Mouse (Mus musculus) spleen, postnatal 10 days (tissue): ENCODE measurements around the gene Kank4.
"Not testable (repeated sequence)": the region's sequence is repeated elsewhere in the genome, so short reads cannot be mapped to it uniquely, and the experiment has no call there.

ENCODE experiments used
- DNase-seq, 2 experiments: peaks; one replicate each; pipeline ENCODE4 v3.0.0; 2021 to 2022; ENCODE audit warnings: low spot score in 2 of 2

Gene Kank4

DNA sequence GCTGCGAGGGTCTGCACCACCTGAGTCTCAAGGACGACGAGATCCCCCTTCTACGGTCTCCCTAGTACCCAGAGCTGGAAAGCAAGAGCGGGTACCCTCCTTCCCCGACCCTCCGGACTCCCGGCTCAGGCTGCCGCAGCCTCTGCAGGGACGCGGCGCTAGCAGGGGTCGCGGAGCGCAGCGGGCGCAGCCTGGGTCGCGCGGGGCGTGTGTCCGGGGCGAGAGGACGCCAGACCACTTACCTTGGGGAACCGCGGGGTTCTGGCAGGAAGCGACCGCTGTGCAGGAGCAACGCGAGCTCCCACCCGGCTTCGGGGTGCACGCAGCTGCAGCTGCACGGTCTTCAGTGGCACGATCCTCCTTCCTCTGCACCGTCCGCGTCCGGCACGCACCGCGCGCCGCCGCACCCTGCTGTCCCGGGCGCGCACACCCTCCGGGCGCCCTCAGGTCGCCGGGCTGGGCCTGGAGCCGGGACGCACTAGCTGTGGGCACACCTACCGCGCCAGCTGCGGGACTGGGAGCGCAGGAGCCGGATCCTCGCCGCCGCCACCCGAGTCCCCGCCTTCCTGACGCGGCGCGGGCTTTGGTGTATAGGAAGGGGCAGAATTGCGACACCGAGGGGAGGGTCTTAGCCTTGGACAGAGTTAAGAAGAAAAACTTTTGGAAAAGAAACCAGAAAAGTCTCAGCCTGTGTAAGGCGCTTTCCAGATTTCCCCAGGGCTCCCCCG is at the start of gene Kank4:
Gene Kank4, minus strand, starts transcription at position 354 of the 728 bp plus-strand sequence.
- no peak for DNase-seq

DNA sequence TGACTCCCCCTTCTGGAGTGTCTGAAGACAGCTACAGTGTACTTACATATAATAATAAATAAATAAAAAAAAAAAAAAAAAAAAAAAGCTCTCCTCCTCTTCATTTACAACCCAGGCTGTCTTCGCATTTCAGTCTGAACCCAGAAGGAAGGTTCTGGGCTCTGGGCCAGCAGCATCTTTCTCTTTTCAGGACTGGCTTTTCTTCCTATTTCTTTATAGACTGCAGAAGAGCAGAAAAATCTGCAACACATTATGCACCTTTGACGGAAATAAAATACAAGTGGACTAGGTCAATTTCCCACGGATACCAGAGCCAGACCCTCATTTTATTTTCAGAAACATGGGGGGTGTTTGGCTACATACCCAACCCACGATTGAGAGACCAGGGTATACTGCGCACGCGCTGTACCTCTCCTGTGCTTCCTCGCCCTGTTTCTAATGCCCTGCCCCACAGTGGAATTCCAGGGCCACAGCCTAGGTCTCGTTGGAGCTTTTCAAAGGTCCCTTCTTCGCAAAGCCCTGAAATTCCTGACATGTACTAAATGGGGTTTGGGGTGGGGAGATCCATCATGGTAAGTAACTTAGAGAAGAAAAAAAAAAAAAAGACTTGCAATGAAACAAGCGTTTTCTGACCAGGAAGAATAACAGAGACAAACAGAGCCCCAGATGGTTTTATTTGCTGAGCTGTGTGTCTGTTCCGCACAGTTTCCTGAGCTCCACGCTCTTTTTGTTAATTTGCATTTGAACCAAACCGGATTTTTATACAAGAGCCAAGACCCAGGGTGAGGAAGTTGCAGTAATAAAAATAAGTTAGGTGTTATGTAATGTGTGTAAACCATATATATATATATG is 48.3 kb upstream of the Kank4 start:
- DNase-seq: no peak

- no peak for DNase-seq
These were observed 47.2 kb upstream of the Kank4 start for GRCm38 (mm10) chr4:98864546-98864945.

- no peak for DNase-seq
These were observed 46.8 kb upstream of the Kank4 start for GRCm38 (mm10) chr4:98864094-98864493.

DNA sequence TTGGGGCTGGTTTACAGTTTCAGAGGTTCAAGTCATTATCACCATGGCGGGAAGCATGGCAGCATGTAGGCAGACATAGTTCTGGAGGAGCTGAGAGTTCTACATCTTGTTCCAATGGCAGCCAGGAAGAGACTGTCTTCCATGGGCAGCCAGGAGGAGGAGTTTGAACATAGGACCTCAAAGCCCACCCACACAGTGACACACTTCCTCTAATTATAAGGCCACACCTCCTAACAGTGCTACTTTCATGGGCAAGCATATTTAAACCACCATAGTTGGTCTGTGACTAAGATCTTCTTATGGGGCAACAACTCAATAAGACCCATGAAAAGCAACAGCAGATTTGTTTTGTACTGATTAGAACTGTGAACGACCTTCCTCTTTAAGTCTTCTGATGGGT is 46.1 kb upstream of the Kank4 start:
- DNase-seq: no peak

DNA sequence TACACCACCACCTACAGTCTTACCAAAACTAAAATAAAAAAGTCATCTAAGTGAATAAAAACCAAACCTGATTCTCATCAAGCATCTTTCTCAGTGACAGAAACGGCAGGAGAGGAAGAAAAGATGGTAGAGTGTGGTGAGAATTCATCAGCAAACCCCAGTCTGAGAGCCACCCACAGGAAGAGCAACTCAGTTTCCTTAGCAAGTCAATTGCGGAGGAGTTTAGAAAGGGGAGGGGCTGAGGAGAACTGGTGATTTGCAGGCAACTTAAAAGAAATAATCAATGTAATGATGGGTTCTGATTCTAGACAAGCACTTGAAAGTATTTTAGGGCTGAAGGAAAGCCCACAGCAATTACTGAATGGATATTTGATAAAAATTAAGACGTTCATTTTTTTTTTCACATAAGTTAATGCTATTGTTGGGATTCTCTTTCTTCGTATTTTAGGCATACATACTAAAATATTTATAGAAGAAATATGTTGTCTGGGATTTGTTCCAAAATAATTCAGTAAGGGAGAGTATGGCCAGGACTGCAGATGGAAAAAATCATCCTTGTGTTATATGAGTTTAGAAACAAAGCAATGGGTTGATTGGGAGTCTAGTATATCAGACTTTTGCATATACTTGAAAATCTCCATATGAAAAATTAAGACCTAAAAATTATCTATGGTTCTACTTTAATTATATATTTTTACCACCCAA is 41.0 kb upstream of the Kank4 start:
- DNase-seq: no peak

DNA sequence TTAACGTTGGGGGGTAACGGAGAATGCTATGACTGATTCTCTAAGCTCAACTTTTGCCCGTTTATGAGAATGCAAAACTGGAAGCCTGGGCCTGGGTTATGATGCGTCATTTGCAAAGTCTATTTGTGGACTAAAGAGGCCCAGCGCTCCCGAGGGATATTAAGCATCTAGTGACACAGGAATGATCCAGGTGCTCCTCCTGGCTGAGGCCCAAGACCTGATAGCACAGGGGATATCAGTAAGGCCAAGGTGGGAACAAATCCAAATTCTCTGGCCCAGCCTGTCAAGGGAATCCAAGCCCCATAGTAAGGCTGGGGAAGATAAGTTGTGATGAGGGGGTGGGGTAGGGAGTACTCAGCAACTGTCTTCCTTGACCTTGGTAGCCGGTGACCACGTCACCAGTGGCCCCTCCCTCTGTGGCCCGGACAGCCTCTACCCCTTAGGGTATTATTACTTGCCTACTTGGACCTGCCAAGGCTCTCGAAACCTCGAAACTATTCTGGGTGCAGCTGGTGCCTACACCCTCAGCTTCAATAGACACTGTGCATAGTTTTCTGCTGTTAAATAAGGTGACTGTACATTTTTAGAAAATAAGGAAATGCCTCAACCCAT is 39.8 kb upstream of the Kank4 start:
- no peak for DNase-seq

- DNase-seq: no peak
These were observed 36.6 kb upstream of the Kank4 start for GRCm38 (mm10) chr4:98853926-98854325.

DNA sequence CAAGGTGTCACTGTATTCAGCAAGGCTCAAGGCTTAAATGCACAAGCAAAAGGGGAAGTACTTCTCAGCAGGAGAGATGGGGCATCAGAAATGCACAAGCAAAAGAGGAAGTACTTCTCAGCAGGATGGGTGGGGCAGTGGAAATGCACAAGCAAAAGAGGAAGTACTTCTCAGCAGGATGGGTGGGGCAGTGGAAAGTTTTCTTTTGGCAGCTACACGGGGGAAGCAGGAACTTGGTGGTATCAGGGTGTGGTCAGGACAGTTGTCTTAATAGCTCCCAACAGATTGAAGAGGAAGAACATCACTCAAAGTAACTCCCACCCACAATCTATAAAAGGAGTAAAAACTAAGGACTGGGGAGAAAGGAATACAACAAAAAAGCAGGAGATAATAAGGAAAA is 33.1 kb upstream of the Kank4 start:
- DNase-seq: not testable (repeated sequence)

- DNase-seq: no peak
These were observed 30.0 kb upstream of the Kank4 start for GRCm38 (mm10) chr4:98847120-98847885.

- no peak for DNase-seq
These were observed 29.1 kb upstream of the Kank4 start for GRCm38 (mm10) chr4:98846396-98846795.

- no peak for DNase-seq
These were observed 28.4 kb upstream of the Kank4 start for GRCm38 (mm10) chr4:98845687-98846125.

DNA sequence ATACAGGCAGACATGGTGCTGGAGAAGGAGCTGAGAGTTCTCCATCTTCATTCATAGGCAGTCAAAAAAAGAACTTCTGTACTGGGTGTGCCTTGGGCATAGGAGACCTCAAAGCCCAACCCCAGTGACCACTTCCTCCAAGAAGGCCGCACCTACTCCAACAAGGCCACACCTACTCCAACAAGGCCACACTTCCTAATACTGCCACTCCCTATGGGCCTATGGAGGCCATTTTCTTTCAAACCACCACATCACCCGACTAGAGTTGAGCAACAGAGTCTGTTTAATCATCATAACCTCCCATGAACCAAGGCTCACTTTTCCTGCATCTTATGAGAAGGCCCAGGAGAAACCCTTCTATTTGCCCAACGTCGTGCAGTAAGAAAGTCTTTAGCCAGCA is 27.9 kb upstream of the Kank4 start:
- no peak for DNase-seq

- no peak for DNase-seq
These were observed 26.7 kb upstream of the Kank4 start for GRCm38 (mm10) chr4:98843906-98844597.

- DNase-seq: not testable (repeated sequence)
These were observed 23.9 kb upstream of the Kank4 start for GRCm38 (mm10) chr4:98841251-98841650.

DNA sequence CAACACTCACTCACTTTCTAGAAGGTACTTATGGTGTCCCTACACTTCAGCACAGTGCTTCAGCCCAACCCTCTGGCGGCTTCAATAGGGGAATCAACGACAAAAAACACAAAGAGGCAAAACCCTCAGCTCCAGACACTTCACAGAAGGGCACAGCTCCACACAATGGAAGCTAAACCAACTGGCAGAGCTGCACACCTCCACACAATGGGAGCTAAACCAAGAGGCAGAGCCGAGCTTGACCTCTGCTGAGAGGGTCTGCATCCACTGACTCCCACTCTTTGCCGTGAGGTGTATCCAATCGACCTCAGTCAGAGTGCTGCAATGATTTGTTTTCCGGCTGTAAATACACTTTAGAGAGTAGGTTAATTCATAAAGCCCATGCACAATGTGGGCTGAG is 23.2 kb upstream of the Kank4 start:
- DNase-seq: no peak

DNA sequence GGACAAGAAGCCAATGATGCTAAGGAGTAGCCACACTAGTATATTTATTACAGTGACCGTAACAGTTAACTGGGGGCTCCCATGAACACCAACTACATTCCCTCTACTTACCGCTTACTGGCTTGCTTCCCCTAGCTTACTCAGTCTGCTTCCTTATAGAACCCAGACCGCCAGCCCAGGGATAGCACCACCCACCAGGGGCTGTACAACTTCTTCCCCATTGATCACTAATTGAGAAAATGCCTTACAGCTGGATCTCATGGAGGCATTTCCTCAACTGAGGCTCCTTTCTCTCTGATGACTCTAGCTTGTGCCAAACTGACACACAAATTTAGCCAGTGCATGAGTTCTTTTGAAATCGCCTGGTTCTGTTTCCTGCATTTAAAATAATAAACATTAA is 21.6 kb upstream of the Kank4 start:
- DNase-seq: no peak

- DNase-seq: no peak
These were observed 20.6 kb upstream of the Kank4 start for GRCm38 (mm10) chr4:98837715-98838505.

DNA sequence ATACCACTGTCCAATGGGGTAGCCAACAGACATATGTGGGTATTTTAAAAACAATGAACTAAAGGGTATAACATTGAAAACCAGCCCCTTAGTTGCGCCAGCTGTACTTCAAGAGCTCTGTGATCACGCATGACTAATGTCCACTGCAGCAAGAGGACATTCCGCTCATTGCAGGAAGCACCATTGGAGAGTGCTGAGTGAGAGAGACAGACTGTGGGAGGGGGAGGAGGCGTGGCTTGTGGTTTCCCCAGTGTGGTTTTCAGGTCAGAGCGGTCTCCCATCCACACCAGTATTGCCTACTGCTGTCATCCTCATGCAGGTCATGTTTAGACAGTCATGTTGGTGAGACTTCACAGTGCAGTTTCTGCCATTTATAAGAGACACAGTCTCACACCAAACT is 19.2 kb upstream of the Kank4 start:
- DNase-seq: no peak

GRCm38 (mm10) chr4:98834782-98835181 is 17.4 kb upstream of the Kank4 start:
- DNase-seq: no peak
